Mouse (Mus musculus) E14TG2a.4 (cell line): ENCODE data around the gene Slc1a3.

Experiments used
- CTCF ChIP-seq: conservative IDR thresholded peaks from 2 replicates; pipeline ENCODE4 v1.5.1; 2014; ENCODE audit warnings: low read length
- NANOG ChIP-seq: IDR thresholded peaks from 2 replicates; pipeline ENCODE4 v1.6.1; 2014; ENCODE audit warnings: borderline replicate concordance, low read length, mixed read lengths

DNA sequence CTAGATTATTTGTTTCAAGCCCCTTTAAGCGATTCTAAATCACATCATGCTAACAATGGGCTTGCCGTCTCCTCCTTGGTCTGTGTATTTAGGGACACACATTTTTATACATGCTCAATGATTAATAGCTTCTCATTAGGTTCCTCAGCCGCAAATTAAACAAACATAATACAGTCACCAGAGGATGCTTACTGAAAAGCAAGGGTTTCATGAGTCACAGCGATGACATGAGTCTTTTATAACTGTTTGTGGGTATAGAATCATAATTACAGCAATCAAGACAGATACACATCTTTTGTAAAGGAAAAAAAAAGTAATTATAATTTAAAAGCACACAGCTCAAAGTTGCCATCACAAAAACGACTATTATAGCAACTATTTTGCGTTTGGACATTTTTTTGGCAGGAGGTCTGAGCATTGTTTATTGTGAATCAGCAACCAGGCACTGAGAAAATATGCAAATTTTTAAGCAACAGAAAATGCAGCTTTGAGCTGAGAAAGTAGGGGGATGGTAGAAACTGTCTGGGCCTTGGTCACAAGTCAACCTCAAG lies 6.5 kb upstream of the Slc1a3 start:
- TF ChIP-seq CTCF, result no peak
- TF ChIP-seq NANOG, result no peak
